Mouse (Mus musculus): ENCODE measurements at regions not wholly inside any gene's neighbourhood (a gene's known extent, or its start where the extent isn't known, plus 50 kb on each side); places are given as distances from the start of the nearest gene placed in this dataset.

DNA sequence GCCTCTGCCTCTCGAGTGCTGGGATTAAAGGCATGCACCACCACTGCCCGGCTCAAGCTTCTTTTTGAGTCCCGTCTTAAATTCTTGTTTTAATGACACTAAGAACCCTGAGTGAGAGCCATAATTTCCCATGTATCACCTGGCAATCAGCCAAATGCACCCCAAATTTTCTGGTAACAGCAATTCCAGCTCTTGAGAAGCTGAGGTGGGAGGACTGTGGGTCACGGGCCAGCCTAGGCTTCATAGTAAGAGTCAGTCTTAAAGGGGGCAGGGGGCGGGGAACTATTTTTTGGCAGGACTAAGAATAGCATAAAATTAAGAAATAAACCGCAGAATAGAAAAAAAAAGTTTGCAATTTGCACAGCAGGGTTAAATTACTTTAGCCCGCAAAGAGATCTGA is 214.9 kb upstream of the Amigo2 start:
- Histone ChIP-seq H3K4me1 (ENCODE audit: control insufficient read depth, insufficient read depth, low read length) (peaks cover 2% of the 10 kb centered on the region), H3K9me3 (replicated peaks; ENCODE audit: control insufficient read depth, insufficient read depth, low read length, poor library complexity, severe bottlenecking) (no peaks in the 10 kb centered on the region), H3K4me3 (ENCODE audit: low read depth, low read length) (no peak overlapping the region), H3K36me3 (ENCODE audit: control insufficient read depth, insufficient read depth, low read length, poor library complexity, severe bottlenecking) (no peaks in the 10 kb centered on the region), H3K9ac (ENCODE audit: low read depth, poor library complexity, severe bottlenecking) (no peak overlapping the region), H3K27me3 (ENCODE audit: control insufficient read depth, insufficient read depth, low read length, poor library complexity, severe bottlenecking) (no peaks in the 10 kb centered on the region), H3K27ac (ENCODE audit: insufficient read depth, low read length) (no peak overlapping the region)
- TF ChIP-seq POLR2A (IDR thresholded peaks at IDR 0.05; ENCODE audit: insufficient read depth, low read length) (no peak), EP300 (IDR thresholded peaks at IDR 0.05; ENCODE audit: insufficient read depth, low read depth, low read length) (no peak), CTCF (IDR thresholded peaks at IDR 0.05; ENCODE audit: low read depth, low read length) (no peak)

DNA sequence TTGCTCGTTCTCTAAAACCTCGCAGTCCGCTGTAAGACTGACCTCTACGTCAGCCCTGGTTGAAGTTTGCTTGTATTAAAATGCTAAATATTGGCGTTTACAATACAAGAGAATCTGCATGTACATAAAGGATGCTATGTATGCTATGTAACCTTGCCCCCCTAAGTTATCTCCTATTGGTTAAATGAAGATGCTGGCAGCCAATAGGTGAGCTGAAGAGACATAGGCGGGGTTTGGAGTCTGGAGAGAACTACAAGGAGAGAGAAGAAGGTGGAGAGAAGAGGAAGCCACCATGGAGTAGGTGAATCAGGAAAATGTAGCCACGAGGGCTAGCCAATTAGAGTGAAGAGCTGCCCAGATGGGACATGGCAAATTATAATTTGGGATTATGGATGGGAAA is 214.0 kb upstream of the Amigo2 start:
- H3K4me3 ChIP-seq (ENCODE audit: low read depth, low read length): peak overlapping the region; percentile 19; the same call in 1 of the 2 replicates
- peaks cover 2% of the 10 kb centered on the region for H3K4me1 ChIP-seq (ENCODE audit: control insufficient read depth, insufficient read depth, low read length)
- H3K27me3 ChIP-seq (ENCODE audit: control insufficient read depth, insufficient read depth, low read length, poor library complexity, severe bottlenecking): no peaks in the 10 kb centered on the region
- H3K27ac ChIP-seq (ENCODE audit: insufficient read depth, low read length): peak overlapping the region; percentile 12; the same call in 1 of the 2 replicates
- no peaks in the 10 kb centered on the region for H3K36me3 ChIP-seq (ENCODE audit: control insufficient read depth, insufficient read depth, low read length, poor library complexity, severe bottlenecking)
- no peak for TF ChIP-seq CTCF (IDR thresholded peaks at IDR 0.05; ENCODE audit: low read depth, low read length)
- no peak for TF ChIP-seq EP300 (IDR thresholded peaks at IDR 0.05; ENCODE audit: insufficient read depth, low read depth, low read length)
- no peak for TF ChIP-seq POLR2A (IDR thresholded peaks at IDR 0.05; ENCODE audit: insufficient read depth, low read length)
- H3K9ac ChIP-seq (ENCODE audit: low read depth, poor library complexity, severe bottlenecking): no peak overlapping the region
- H3K9me3 ChIP-seq (replicated peaks; ENCODE audit: control insufficient read depth, insufficient read depth, low read length, poor library complexity, severe bottlenecking): no peaks in the 10 kb centered on the region

DNA sequence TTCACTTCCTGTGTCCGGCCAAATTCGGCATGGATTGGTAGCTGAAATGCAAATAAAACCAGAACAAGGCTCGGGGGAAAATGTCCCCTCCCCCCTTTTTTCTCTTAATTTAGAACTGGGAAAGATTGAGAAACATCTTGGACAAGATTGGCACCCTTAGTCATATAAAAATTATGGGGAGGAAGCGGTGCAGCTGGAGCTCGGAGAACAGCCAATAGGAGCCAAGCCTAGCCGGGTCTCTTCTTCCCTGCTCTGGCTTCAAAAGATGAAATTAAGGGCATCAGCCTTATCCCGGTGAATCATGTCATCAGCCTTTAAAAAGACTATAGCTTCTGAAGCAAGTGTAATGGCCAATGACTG is 213.3 kb upstream of the Amigo2 start:
- Histone ChIP-seq H3K9me3 (replicated peaks; ENCODE audit: control insufficient read depth, insufficient read depth, low read length, poor library complexity, severe bottlenecking) (no peaks in the 10 kb centered on the region), H3K27ac (ENCODE audit: insufficient read depth, low read length) (peak overlapping the region; percentile 12; the same call in 1 of the 2 replicates), H3K9ac (ENCODE audit: low read depth, poor library complexity, severe bottlenecking) (no peak overlapping the region), H3K36me3 (ENCODE audit: control insufficient read depth, insufficient read depth, low read length, poor library complexity, severe bottlenecking) (no peaks in the 10 kb centered on the region), H3K27me3 (ENCODE audit: control insufficient read depth, insufficient read depth, low read length, poor library complexity, severe bottlenecking) (no peaks in the 10 kb centered on the region), H3K4me1 (ENCODE audit: control insufficient read depth, insufficient read depth, low read length) (peaks cover 2% of the 10 kb centered on the region), H3K4me3 (ENCODE audit: low read depth, low read length) (no peak overlapping the region)
- TF ChIP-seq CTCF (IDR thresholded peaks at IDR 0.05; ENCODE audit: low read depth, low read length) (no peak), EP300 (IDR thresholded peaks at IDR 0.05; ENCODE audit: insufficient read depth, low read depth, low read length) (no peak), POLR2A (IDR thresholded peaks at IDR 0.05; ENCODE audit: insufficient read depth, low read length) (no peak)

DNA sequence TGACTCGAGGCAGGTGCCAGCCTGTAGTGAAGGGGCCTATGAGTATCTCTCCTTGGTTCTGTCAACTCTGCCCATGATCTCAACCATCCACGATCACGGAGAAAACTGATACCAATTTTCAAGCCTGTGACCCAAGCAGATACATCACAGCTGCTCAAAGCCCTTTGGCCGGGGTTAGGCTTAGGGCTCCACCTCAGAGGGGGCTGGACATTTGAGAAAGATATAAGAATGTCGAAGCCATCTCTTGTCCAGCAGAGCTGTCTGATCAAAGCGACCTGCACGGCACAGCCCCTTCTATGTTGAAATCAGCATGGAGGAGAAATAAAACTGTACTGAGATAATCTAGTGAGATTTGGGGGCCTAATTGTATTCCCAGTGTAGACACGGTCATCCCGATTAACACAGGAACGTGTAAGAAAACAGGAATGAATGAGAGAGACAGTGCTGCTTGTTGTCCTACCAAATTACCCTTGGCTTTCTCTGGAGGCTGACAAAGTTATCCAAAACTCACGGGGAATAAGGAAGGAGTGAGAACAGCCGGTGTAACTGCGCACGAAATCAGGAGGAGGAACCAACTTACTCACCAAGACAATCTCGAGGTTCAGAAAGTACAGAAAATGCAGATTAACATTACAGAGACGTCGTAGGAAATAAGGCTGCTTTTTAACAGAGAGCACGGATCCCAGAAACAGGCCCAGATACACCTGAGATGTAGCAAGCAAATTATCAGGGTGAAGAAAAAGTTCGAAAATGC is 212.7 kb upstream of the Amigo2 start:
- H3K36me3 ChIP-seq (ENCODE audit: control insufficient read depth, insufficient read depth, low read length, poor library complexity, severe bottlenecking): no peaks in the 10 kb centered on the region
- no peaks in the 10 kb centered on the region for H3K27me3 ChIP-seq (ENCODE audit: control insufficient read depth, insufficient read depth, low read length, poor library complexity, severe bottlenecking)
- H3K27ac ChIP-seq (ENCODE audit: insufficient read depth, low read length): no peak overlapping the region
- peaks cover 2% of the 10 kb centered on the region for H3K4me1 ChIP-seq (ENCODE audit: control insufficient read depth, insufficient read depth, low read length)
- no peak overlapping the region for H3K9ac ChIP-seq (ENCODE audit: low read depth, poor library complexity, severe bottlenecking)
- TF ChIP-seq CTCF (IDR thresholded peaks at IDR 0.05; ENCODE audit: low read depth, low read length): no peak
- no peak for TF ChIP-seq POLR2A (IDR thresholded peaks at IDR 0.05; ENCODE audit: insufficient read depth, low read length)
- no peak for TF ChIP-seq EP300 (IDR thresholded peaks at IDR 0.05; ENCODE audit: insufficient read depth, low read depth, low read length)
- H3K9me3 ChIP-seq (replicated peaks; ENCODE audit: control insufficient read depth, insufficient read depth, low read length, poor library complexity, severe bottlenecking): no peaks in the 10 kb centered on the region
- H3K4me3 ChIP-seq (ENCODE audit: low read depth, low read length): no peak overlapping the region

DNA sequence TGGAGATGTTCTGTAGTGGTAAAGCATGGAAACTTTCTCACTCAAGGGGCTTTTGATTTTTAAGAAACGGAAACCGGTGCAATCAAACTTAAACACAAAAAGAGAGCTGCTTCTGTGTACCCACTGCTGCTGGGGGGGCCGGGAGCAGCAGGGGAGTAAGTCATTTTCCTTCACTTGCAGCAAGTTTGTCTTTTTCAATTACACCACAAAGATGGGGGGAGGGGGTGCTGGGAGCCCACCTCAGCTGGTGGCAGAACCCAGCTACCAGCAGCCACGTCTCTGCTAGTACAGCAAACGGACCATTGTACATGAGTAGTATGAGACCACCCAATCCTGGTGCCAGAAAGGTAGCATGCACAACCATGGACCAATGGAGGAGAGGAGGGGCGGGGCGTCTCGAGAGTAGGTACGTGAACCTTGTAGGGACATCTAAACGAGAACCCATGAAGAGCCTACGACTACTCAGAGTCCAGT is 211.7 kb upstream of the Amigo2 start:
- no peak overlapping the region for H3K9ac ChIP-seq (ENCODE audit: low read depth, poor library complexity, severe bottlenecking)
- H3K4me1 ChIP-seq (ENCODE audit: control insufficient read depth, insufficient read depth, low read length): peaks cover 2% of the 10 kb centered on the region
- H3K9me3 ChIP-seq (replicated peaks; ENCODE audit: control insufficient read depth, insufficient read depth, low read length, poor library complexity, severe bottlenecking): no peaks in the 10 kb centered on the region
- H3K4me3 ChIP-seq (ENCODE audit: low read depth, low read length): peak overlapping the region; percentile 8; the same call in 1 of the 2 replicates
- no peaks in the 10 kb centered on the region for H3K36me3 ChIP-seq (ENCODE audit: control insufficient read depth, insufficient read depth, low read length, poor library complexity, severe bottlenecking)
- H3K27ac ChIP-seq (ENCODE audit: insufficient read depth, low read length): no peak overlapping the region
- TF ChIP-seq CTCF (IDR thresholded peaks at IDR 0.05; ENCODE audit: low read depth, low read length) (no peak), POLR2A (IDR thresholded peaks at IDR 0.05; ENCODE audit: insufficient read depth, low read length) (no peak), EP300 (IDR thresholded peaks at IDR 0.05; ENCODE audit: insufficient read depth, low read depth, low read length) (no peak)
- H3K27me3 ChIP-seq (ENCODE audit: control insufficient read depth, insufficient read depth, low read length, poor library complexity, severe bottlenecking): no peaks in the 10 kb centered on the region

DNA sequence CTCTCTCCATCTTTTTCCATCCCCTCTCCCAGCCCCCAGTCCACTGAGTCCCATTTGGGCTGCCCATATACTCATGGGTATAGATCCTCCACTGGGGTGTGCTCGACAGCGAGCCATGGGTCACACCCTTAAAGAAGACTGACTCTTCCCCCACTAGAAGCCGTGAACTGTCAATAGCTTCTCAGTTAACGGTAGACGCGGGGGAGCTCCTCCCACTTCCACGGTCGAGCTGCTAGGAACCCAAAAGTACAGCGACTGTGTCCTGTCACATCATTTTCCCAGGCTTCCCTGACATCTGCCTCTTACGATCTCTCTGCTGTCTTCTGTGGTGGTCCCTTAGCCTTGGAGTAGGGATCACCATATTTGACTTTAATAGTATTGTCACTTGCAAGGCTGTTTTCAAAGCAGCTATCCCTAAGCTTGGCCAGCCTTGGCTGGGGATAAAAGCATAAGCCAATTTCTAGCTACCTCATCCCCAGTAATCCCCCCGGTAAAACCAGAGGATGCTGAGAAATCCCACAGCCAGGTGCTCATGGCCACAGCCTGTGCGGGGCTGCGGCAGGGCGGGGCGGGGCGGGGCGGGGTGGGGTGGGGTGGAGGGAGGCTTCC is 211.2 kb upstream of the Amigo2 start:
- Histone ChIP-seq H3K9ac (ENCODE audit: low read depth, poor library complexity, severe bottlenecking) (no peak overlapping the region), H3K27ac (ENCODE audit: insufficient read depth, low read length) (no peak overlapping the region), H3K27me3 (ENCODE audit: control insufficient read depth, insufficient read depth, low read length, poor library complexity, severe bottlenecking) (no peaks in the 10 kb centered on the region), H3K4me1 (ENCODE audit: control insufficient read depth, insufficient read depth, low read length) (peaks cover 2% of the 10 kb centered on the region), H3K36me3 (ENCODE audit: control insufficient read depth, insufficient read depth, low read length, poor library complexity, severe bottlenecking) (no peaks in the 10 kb centered on the region), H3K9me3 (replicated peaks; ENCODE audit: control insufficient read depth, insufficient read depth, low read length, poor library complexity, severe bottlenecking) (no peaks in the 10 kb centered on the region), H3K4me3 (ENCODE audit: low read depth, low read length) (no peak overlapping the region)
- TF ChIP-seq EP300 (IDR thresholded peaks at IDR 0.05; ENCODE audit: insufficient read depth, low read depth, low read length): no peak
- no peak for TF ChIP-seq POLR2A (IDR thresholded peaks at IDR 0.05; ENCODE audit: insufficient read depth, low read length)
- TF ChIP-seq CTCF (IDR thresholded peaks at IDR 0.05; ENCODE audit: low read depth, low read length): no peak

Data from ES-Bruce4 (cell line).